8 mouse cellular contexts compared by ENCODE assay signal in genomic region chr13:34187571-34187970, GRCm38 (mm10). TPM values are rescaled to one million over a fixed set of nuclear protein-coding genes. Genes with fewer than 3 reads are reported as not detected.
DNase-seq lines count a peak whose midpoint lies in the region; ATAC-seq and TF ChIP-seq lines count a peak whose summit lies in the region.

No protein-coding gene starts in this region.

- whole genome bisulfite sequencing in intestine, postnatal 0 days: 12% methylated on average over 5 of the region's 5 CpGs
- 11% methylated on average over 5 of the region's 5 CpGs for WGBS in midbrain, embryonic 13.5 days

- no peaks in the 10 kb centered on the region for H3K9me3 ChIP-seq in intestine, postnatal 0 days (ENCODE audit: control insufficient read depth)
- no peaks in the 10 kb centered on the region for H3K9me3 ChIP-seq in midbrain, embryonic 13.5 days

- intact Hi-C loops in gastrocnemius, postnatal 36 days (cut with DNase I): loop anchor here (1.0 to 10.0 kb wide), 2 partner anchors 449 to 607 kb away; no protein-coding TSS in a partner anchor
- intact Hi-C loops in left cerebral cortex, postnatal 36 days (cut with DNase I): loop anchor here (1.0 to 10.0 kb wide), 3 partner anchors 449 to 685 kb away; no protein-coding TSS in a partner anchor

- TF ChIP-seq CTCF in intestine, postnatal 0 days (IDR thresholded peaks at IDR 0.05; ENCODE audit: low read depth): peak; percentile 93

- no peaks in the 10 kb centered on the region for H3K4me1 ChIP-seq in intestine, postnatal 0 days (replicated peaks; ENCODE audit: control insufficient read depth, insufficient read depth, low read length)
- peaks cover 3% of the 10 kb centered on the region for H3K4me1 ChIP-seq in midbrain, embryonic 13.5 days (replicated peaks)

- DNase-seq in 3134 (ENCODE audit: extremely low read depth, insufficient read length, low spot score) (peak; percentile 32), adipocyte (ENCODE audit: low spot score) (peak; percentile 87)
- DNase-seq in embryo, embryonic 10 days (ENCODE audit: low spot score): peak; percentile 88
- DNase-seq in gastrocnemius, postnatal 36 days: peak; percentile 37 to 52
- peak; percentile 48 to 63 for DNase-seq in left cerebral cortex, postnatal 36 days (ENCODE audit: low spot score in 2 of 2)
- peak; percentile 23 for DNase-seq in spleen, adult 12 weeks (ENCODE audit: low spot score)

- H3K9ac ChIP-seq in intestine, postnatal 0 days (ENCODE audit: low read depth, low read length): no peak overlapping the region
- H3K9ac ChIP-seq in midbrain, embryonic 13.5 days (replicated peaks): no peak overlapping the region

- H3K27me3 ChIP-seq in intestine, postnatal 0 days (replicated peaks; ENCODE audit: control insufficient read depth, insufficient read depth, low read length): no peaks in the 10 kb centered on the region
- no peaks in the 10 kb centered on the region for H3K27me3 ChIP-seq in midbrain, embryonic 13.5 days

- 0 out of 2 replicates have a peak overlapping the region, but pooled peaks have one; percentile 35 for H3K4me2 ChIP-seq in intestine, postnatal 0 days (replicated peaks; ENCODE audit: low read depth)
- H3K4me2 ChIP-seq in midbrain, embryonic 13.5 days (replicated peaks): no peak overlapping the region

- H3K4me3 ChIP-seq in intestine, postnatal 0 days (ENCODE audit: low read depth, low read length): no peak overlapping the region
- no peak overlapping the region for H3K4me3 ChIP-seq in midbrain, embryonic 13.5 days (replicated peaks)

- H3K27ac ChIP-seq in intestine, postnatal 0 days (ENCODE audit: low read depth, low read length): no peak overlapping the region
- H3K27ac ChIP-seq in midbrain, embryonic 13.5 days: no peak overlapping the region

- ATAC-seq in intestine, postnatal 0 days: no peak
- peak; percentile 82 for ATAC-seq in midbrain, embryonic 13.5 days

- H3K36me3 ChIP-seq in intestine, postnatal 0 days (ENCODE audit: control insufficient read depth, insufficient read depth): peaks cover 12% of the 10 kb centered on the region; the same call in 1 of the 2 replicates
- peaks cover 53% of the 10 kb centered on the region for H3K36me3 ChIP-seq in midbrain, embryonic 13.5 days

RNA-seq across cellular contexts. Expression of gene Psmg4, which starts 24.8 kb away (rescaled TPM):
- total RNA-seq in gastrocnemius, postnatal 36 days (2021): 10 to 100 TPM; 13.5 to 14.3 TPM
- polyA plus RNA-seq in intestine, postnatal 0 days (2015; fragmentation: Nextera tagmentation; extraction: Ambion mirVana): 62.8 and 69.8 TPM in 2 replicates
- total RNA-seq in left cerebral cortex, postnatal 36 days (2021): 10 to 100 TPM; 19.4 to 20.5 TPM
- polyA plus RNA-seq in midbrain, embryonic 13.5 days (2015; fragmentation: Nextera tagmentation; extraction: Ambion mirVana): 92.5 and 94.6 TPM in 2 replicates

RNA-seq across cellular contexts. Expression of gene Tubb2b, which starts 57.3 kb away (rescaled TPM):
- 1 to 10 TPM; 1.6 to 2.1 TPM for total RNA-seq in gastrocnemius, postnatal 36 days (2021)
- polyA plus RNA-seq in intestine, postnatal 0 days (2015; fragmentation: Nextera tagmentation; extraction: Ambion mirVana): 14.1 and 15.4 TPM in 2 replicates
- 100 to 1,000 TPM; 174 to 183 TPM for total RNA-seq in left cerebral cortex, postnatal 36 days (2021)
- 833 and 846 TPM in 2 replicates for polyA plus RNA-seq in midbrain, embryonic 13.5 days (2015; fragmentation: Nextera tagmentation; extraction: Ambion mirVana)

Comparison
In these comparisons a context has a peak if more than half of its experiments do, and no peak if none do; other contexts are left out.
1. DNase-seq: peak in every context shown above with its lines; median percentile 88 in embryo, embryonic 10 days; 87 in adipocyte; 56 in left cerebral cortex, postnatal 36 days; 44 in gastrocnemius, postnatal 36 days; 32 in 3134; 23 in spleen, adult 12 weeks.
2. RNA of gene Tubb2b, which starts 57.3 kb away (total RNA-seq): 174 to 183 TPM in left cerebral cortex, postnatal 36 days; 1.6 to 2.1 TPM in gastrocnemius, postnatal 36 days; every median in the first group is over 10 times any median in the second.